Mouse (Mus musculus) heart, postnatal 25 days (tissue): Measurements from ENCODE around the gene Msrb3. TPM values are rescaled to one million over a fixed set of nuclear protein-coding genes. Genes with fewer than 3 reads are reported as not detected.
"Not testable (repeated sequence)": the region's sequence is repeated elsewhere in the genome, so short reads cannot be mapped to it uniquely, and the experiment has no call there.

Experiments used
- DNase-seq: peaks from one replicate; pipeline ENCODE4 v3.0.0; 2022; ENCODE audit warnings: low spot score
- intact Hi-C: fragments of 180-260 bp; cut with DNase I; formaldehyde crosslinking; loops from one replicate; pipeline ENCODE4 v1.15.1; 2025
- total RNA-seq, 2 experiments: library from RNA; stranded (reverse); gene quantifications; 2 replicates each; pipeline ENCODE4 v1.2.3; 2021

The Msrb3 gene
- total RNA-seq, 2 experiments from 2014 or later: 101 to 106 TPM

GRCm38 (mm10) chr10:120765398-120765797 lies 133.5 kb downstream of the Msrb3 start:
- DNase-seq: no peak
- intact Hi-C loops: no loop called here

- intact Hi-C loops: no loop called here
- no peak for DNase-seq
These were observed 135.0 kb downstream of the Msrb3 start for GRCm38 (mm10) chr10:120763656-120764466.

DNA sequence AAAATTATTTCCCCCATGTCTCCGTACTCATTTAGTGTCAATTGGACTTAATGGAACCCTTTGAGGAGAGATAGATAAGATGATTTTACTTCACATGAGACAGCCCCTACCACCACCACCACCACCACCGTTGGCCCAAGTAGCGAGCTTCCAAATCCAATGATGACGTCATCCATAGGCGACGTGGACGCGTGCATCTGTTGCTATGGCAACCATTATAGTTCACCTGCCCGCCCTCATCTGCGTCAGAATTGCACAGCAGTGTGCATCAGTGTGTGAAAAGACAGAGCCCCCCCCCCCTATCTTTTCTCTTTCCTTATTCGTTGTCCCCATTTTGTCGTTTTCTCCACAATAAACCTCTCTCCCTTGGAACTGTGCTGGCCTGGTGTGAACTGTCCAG lies 135.9 kb downstream of the Msrb3 start:
- intact Hi-C loops: no loop called here

GRCm38 (mm10) chr10:120760679-120761078 lies 138.2 kb downstream of the Msrb3 start:
- DNase-seq: no peak
- intact Hi-C loops: no loop called here

More for the DNA sequence above, 135.9 kb downstream of the Msrb3 start:
- DNase-seq: no peak

DNA sequence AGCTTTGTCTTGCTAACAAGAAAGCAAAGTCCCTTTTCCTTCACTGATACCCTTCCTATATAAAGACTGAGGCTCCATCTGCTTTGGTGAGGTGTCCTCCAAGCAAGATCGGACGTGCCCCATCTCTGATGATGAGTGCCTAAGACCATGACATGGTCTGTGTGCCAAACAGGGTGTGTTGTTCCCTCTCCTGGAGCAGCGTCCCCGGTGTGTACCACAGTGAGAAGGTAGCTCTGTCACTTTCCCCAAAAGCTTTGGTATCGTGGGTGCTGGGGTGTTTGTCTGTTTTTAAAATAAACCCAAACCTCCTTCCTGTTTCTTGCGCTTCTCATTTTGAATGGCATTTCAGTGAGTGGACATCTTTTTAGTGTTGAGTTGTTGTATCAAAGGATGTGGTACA lies 139.0 kb downstream of the Msrb3 start:
- DNase-seq: no peak
- intact Hi-C loops: no loop called here

DNA sequence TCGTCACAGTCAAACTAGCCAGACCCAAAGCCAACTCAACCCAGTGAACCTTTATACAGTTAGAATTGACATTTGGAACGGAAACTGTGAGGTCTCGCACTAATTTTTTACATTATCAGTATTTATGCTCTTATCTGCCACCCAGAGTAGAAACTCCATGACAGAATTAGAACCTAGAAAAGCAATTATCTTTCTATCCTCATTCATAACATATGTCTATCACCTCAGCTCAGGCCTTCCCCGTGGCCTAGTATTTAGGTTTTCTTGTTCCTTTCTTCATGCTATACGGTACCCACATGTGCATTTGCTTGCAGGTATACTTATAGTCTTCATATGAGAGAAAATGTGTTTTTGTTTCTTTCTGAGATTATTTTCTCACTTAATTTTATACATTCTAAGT lies 146.4 kb downstream of the Msrb3 start:
- no peak for DNase-seq
- intact Hi-C loops: no loop called here

DNA sequence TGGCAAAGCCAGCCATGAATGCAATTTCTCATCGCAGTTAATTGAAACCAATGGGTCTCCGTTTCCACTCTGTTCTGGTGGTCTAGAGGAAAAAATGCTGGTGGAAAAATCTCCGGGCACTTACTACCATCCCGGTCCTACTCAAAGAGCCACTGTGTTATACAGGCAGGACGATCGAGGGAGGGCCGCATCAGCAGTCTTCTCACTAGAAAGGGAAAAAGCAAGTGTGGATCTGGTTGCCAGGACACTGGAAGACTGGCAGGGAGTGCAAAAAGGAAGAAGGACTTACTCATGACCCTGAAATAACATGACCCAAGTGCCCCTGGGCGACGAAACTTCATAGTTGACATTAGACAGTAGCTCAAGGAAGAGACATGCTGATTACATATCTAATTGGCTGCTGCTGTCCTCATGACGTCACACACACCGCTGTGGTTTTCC lies 147.1 kb downstream of the Msrb3 start:
- peak; percentile 26 for DNase-seq
- intact Hi-C loops: no loop called here

DNA sequence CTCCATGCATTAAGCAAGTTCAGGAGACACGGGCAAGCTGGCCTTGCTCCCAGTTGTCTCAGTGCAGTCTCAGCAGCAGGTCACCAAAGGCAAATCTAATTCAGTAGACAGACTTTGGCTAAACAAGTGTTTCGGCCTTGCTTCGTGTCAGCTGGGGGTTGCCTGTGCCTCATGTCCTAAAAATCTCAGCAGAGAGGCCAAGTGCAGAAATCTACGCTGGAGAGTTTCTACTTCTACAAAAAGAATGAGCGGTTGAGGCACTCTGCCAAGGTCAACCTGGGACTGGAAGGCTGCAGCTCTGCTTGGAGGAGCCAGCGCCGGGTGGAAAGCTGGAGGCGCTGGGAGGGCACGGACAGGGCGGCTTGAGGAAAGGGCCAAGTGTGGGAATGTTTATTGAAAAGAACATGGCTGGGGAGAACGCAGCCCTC lies 147.6 kb downstream of the Msrb3 start:
- intact Hi-C loops: no loop called here
- peak; percentile 64 for DNase-seq

DNA sequence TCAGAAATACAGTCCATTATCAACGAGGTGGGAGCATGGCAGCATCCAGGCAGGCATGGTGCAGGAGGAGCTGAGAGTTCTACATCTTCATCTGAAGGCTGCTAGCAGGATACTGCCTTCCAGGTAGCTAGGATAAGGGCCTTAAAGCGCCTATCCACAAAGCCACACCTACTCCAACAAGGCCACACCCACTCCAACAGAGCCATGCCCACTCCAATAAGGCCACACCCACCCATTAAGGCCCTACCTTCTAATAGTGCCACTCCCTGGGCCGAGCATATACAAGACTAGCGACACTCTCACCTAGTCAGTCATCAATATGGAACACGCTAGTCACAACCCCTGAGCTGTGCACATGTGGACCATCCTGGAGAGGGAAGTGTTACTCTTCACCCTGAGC lies 149.3 kb downstream of the Msrb3 start:
- not testable (repeated sequence) for DNase-seq

DNA sequence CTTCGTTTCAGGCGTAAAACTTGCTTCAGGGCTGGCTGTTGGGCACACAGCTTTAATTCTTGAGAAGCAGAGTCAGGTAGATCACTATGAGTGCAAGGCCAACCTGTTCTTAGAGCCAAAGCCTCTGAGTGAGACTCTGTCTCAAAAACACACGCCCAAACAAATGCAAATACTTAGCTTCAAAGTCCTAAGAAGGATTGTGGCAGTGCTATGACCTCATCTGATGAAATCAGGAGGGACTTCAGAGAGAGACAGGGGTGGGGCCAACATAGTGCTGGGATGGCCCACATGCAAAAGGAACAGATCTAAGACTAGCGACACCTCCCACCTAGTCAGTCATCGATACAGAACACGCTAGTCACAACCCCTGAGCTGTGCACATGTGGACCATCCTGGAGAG lies 150.7 kb downstream of the Msrb3 start:
- DNase-seq: no peak
- intact Hi-C loops: no loop called here

More for the DNA sequence above, 149.3 kb downstream of the Msrb3 start:
- intact Hi-C loops: not testable (repeated sequence)

- DNase-seq: peak; percentile 35
- intact Hi-C loops: no loop called here
These were observed 153.6 kb downstream of the Msrb3 start for GRCm38 (mm10) chr10:120745138-120745856.

- intact Hi-C loops: no loop called here
- DNase-seq: no peak
These were observed 154.3 kb downstream of the Msrb3 start for GRCm38 (mm10) chr10:120744441-120745137.

GRCm38 (mm10) chr10:120736508-120737069 lies 162.3 kb downstream of the Msrb3 start:
- intact Hi-C loops: no loop called here
- DNase-seq: no peak

GRCm38 (mm10) chr10:120735722-120736507 lies 163.0 kb downstream of the Msrb3 start:
- no peak for DNase-seq
- intact Hi-C loops: no loop called here

- DNase-seq: no peak
- intact Hi-C loops: no loop called here
These were observed 164.5 kb downstream of the Msrb3 start for GRCm38 (mm10) chr10:120734364-120734763.

Other genes starting within 250 kb of the Msrb3 start
- gene Lemd3, start 80.2 kb upstream of the Msrb3 start, total RNA-seq: 10 to 100 TPM; 11.8 to 12.3 TPM
- 1 to 10 TPM; 2.7 to 2.9 TPM for gene Wif1, start 134.9 kb upstream of the Msrb3 start, total RNA-seq